Mouse (Mus musculus): ENCODE measurements at regions not wholly inside any gene's neighbourhood (a gene's known extent, or its start where the extent isn't known, plus 50 kb on each side); places are given as distances from the start of the nearest gene placed in this dataset.
A peak's percentile ranks its signal among the peaks of the same experiment; 100 is the strongest.

- no peak overlapping the region for H3K4me3 ChIP-seq (ENCODE audit: low read depth, low read length)
- 75% methylated on average over 11 of the region's 11 CpGs for WGBS
- no peaks in the 10 kb centered on the region for H3K9me3 ChIP-seq (ENCODE audit: low read length)
- no peak for TF ChIP-seq EP300 (IDR thresholded peaks at IDR 0.05)
- no peak for TF ChIP-seq CTCF (IDR thresholded peaks at IDR 0.05)
- ATAC-seq: no peak
- H3K4me2 ChIP-seq (replicated peaks; ENCODE audit: low read depth, low read length): no peak overlapping the region
- H3K27ac ChIP-seq (ENCODE audit: low read length): no peak overlapping the region
- H3K9ac ChIP-seq (replicated peaks; ENCODE audit: low read depth): no peak overlapping the region
- no peaks in the 10 kb centered on the region for H3K36me3 ChIP-seq (ENCODE audit: insufficient read depth, low read length)
- no peak for DNase-seq (ENCODE audit: low spot score)
- no peaks in the 10 kb centered on the region for H3K4me1 ChIP-seq (ENCODE audit: insufficient read depth, low read depth, low read length)
- H3K27me3 ChIP-seq (replicated peaks; ENCODE audit: insufficient read depth, low read length): no peaks in the 10 kb centered on the region
These were observed 210.1 kb downstream of the Cryba4 start for GRCm38 (mm10) chr5:112042236-112042635.

DNA sequence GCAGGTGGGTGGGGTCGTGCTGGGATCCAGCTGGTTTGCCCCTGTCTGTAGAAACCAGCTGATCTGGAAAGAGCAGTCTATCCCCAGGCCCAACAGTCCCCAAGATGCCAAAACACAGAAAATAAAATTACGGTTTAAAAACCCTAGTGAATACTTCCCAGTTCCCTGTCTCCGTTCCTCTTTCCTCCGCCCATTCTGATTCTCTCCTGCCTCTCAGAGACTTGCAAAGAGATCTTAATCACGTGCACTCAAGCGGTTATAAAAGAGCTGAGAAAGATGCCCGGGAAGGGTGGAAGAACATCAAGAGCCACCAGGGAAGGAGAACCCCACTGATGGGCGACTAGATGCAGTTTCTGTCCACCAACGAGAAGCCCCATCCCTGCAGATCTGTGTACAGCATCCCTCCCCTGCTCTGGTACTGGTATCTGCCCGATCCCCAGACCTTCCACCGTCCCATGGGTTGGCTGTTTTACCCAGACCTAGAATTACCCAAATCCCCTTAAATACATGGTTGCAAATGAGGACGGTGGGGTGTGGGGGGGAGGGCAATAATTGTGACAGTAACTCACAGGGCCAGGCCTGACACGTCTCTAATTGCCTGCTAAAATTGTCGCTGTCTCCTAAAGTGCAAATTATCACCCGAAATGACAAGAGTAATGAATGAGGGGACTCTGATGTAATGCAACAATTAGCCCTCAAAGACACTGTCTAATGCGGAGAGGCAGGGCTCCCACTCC, 202.1 kb downstream of the Cryba4 start:
- ATAC-seq: no peak
- Histone ChIP-seq H3K9me3 (ENCODE audit: low read length) (no peaks in the 10 kb centered on the region), H3K4me2 (replicated peaks; ENCODE audit: low read depth, low read length) (no peak overlapping the region), H3K27ac (ENCODE audit: low read length) (no peak overlapping the region), H3K4me3 (ENCODE audit: low read depth, low read length) (no peak overlapping the region), H3K36me3 (ENCODE audit: insufficient read depth, low read length) (no peaks in the 10 kb centered on the region), H3K27me3 (replicated peaks; ENCODE audit: insufficient read depth, low read length) (no peaks in the 10 kb centered on the region), H3K4me1 (ENCODE audit: insufficient read depth, low read depth, low read length) (no peaks in the 10 kb centered on the region), H3K9ac (replicated peaks; ENCODE audit: low read depth) (no peak overlapping the region)
- TF ChIP-seq EP300 (IDR thresholded peaks at IDR 0.05) (no peak), CTCF (IDR thresholded peaks at IDR 0.05) (no peak)
- 30% methylated on average over 16 of the region's 16 CpGs for WGBS
- DNase-seq (ENCODE audit: low spot score): no peak

DNA sequence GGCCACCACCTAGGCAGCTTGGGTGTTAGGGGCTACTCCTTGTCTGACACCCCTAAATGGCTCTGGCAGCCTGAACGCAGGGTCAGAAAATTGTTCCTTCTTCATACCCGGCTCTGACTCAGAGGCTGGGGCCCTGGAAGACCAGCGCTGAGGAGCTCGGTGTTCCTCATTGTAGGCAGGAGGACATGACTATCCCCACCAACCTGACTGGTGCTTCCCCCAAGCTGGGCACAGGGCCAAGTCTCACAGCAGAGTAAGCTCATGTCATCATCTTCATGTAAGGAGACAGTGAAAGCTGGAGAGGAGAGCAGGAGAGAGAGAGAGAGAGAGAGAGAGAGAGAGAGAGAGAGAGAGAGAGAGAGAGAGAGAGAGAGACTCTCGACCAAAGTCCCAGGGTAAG, 201.4 kb downstream of the Cryba4 start:
- H3K9me3 ChIP-seq (ENCODE audit: low read length): no peaks in the 10 kb centered on the region
- no peak for DNase-seq (ENCODE audit: low spot score)
- TF ChIP-seq CTCF (IDR thresholded peaks at IDR 0.05): no peak
- no peak for TF ChIP-seq EP300 (IDR thresholded peaks at IDR 0.05)
- H3K9ac ChIP-seq (replicated peaks; ENCODE audit: low read depth): no peak overlapping the region
- H3K36me3 ChIP-seq (ENCODE audit: insufficient read depth, low read length): no peaks in the 10 kb centered on the region
- no peak overlapping the region for H3K4me3 ChIP-seq (ENCODE audit: low read depth, low read length)
- no peak overlapping the region for H3K4me2 ChIP-seq (replicated peaks; ENCODE audit: low read depth, low read length)
- H3K27ac ChIP-seq (ENCODE audit: low read length): no peak overlapping the region
- no peak for ATAC-seq
- H3K4me1 ChIP-seq (ENCODE audit: insufficient read depth, low read depth, low read length): no peaks in the 10 kb centered on the region
- 33% methylated on average over 5 of the region's 5 CpGs for WGBS
- H3K27me3 ChIP-seq (replicated peaks; ENCODE audit: insufficient read depth, low read length): no peaks in the 10 kb centered on the region

- Histone ChIP-seq H3K4me2 (replicated peaks; ENCODE audit: low read depth, low read length) (no peak overlapping the region), H3K9ac (replicated peaks; ENCODE audit: low read depth) (no peak overlapping the region), H3K27me3 (replicated peaks; ENCODE audit: insufficient read depth, low read length) (no peaks in the 10 kb centered on the region), H3K4me1 (ENCODE audit: insufficient read depth, low read depth, low read length) (no peaks in the 10 kb centered on the region), H3K36me3 (ENCODE audit: insufficient read depth, low read length) (no peaks in the 10 kb centered on the region), H3K27ac (ENCODE audit: low read length) (no peak overlapping the region), H3K4me3 (ENCODE audit: low read depth, low read length) (no peak overlapping the region), H3K9me3 (ENCODE audit: low read length) (no peaks in the 10 kb centered on the region)
- no peak for TF ChIP-seq CTCF (IDR thresholded peaks at IDR 0.05)
- TF ChIP-seq EP300 (IDR thresholded peaks at IDR 0.05): no peak
- ATAC-seq (no peak), DNase-seq (ENCODE audit: low spot score) (no peak)
- 73% methylated on average over 10 of the region's 10 CpGs for WGBS
These were observed 200.5 kb downstream of the Cryba4 start for GRCm38 (mm10) chr5:112051786-112052185.

GRCm38 (mm10) chr5:112053600-112054155, 198.6 kb downstream of the Cryba4 start:
- Histone ChIP-seq H3K27me3 (replicated peaks; ENCODE audit: insufficient read depth, low read length) (no peaks in the 10 kb centered on the region), H3K27ac (ENCODE audit: low read length) (no peak overlapping the region), H3K9me3 (ENCODE audit: low read length) (no peaks in the 10 kb centered on the region), H3K36me3 (ENCODE audit: insufficient read depth, low read length) (no peaks in the 10 kb centered on the region), H3K9ac (replicated peaks; ENCODE audit: low read depth) (no peak overlapping the region), H3K4me2 (replicated peaks; ENCODE audit: low read depth, low read length) (no peak overlapping the region), H3K4me1 (ENCODE audit: insufficient read depth, low read depth, low read length) (no peaks in the 10 kb centered on the region), H3K4me3 (ENCODE audit: low read depth, low read length) (no peak overlapping the region)
- DNase-seq (ENCODE audit: low spot score) (peak; percentile 46), ATAC-seq (peak; percentile 25; the same call in 1 of the 2 replicates)
- WGBS: 67% methylated on average over 5 of the region's 5 CpGs
- no peak for TF ChIP-seq CTCF (IDR thresholded peaks at IDR 0.05)
- TF ChIP-seq EP300 (IDR thresholded peaks at IDR 0.05): no peak

DNA sequence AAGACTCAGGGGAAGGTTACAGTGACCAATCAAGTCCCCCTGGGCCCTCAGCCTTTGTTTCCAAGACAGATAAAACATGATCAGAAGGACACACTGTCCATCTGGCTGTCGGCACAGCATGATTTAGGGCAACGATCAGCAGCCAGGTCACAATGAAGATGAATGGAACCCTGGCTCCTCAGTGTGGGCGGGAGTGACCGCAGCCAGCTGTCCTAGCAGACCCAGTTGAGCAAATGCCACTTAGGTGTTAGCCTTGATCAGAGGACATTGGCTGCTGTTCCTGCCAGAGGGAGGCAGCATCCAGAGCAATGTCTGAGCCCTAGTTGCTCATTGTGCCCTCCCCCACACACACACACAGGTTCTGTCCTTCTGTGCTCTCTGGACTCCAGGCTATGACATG, 197.3 kb downstream of the Cryba4 start:
- 37% methylated on average over 4 of the region's 4 CpGs for WGBS
- Histone ChIP-seq H3K27ac (ENCODE audit: low read length) (no peak overlapping the region), H3K4me3 (ENCODE audit: low read depth, low read length) (no peak overlapping the region), H3K27me3 (replicated peaks; ENCODE audit: insufficient read depth, low read length) (no peaks in the 10 kb centered on the region), H3K9ac (replicated peaks; ENCODE audit: low read depth) (no peak overlapping the region), H3K36me3 (ENCODE audit: insufficient read depth, low read length) (no peaks in the 10 kb centered on the region), H3K4me1 (ENCODE audit: insufficient read depth, low read depth, low read length) (no peaks in the 10 kb centered on the region), H3K9me3 (ENCODE audit: low read length) (no peaks in the 10 kb centered on the region), H3K4me2 (replicated peaks; ENCODE audit: low read depth, low read length) (no peak overlapping the region)
- no peak for ATAC-seq
- no peak for TF ChIP-seq EP300 (IDR thresholded peaks at IDR 0.05)
- no peak for TF ChIP-seq CTCF (IDR thresholded peaks at IDR 0.05)
- no peak for DNase-seq (ENCODE audit: low spot score)
